Mouse (Mus musculus): ENCODE measurements at regions not wholly inside any gene's neighbourhood (a gene's known extent, or its start where the extent isn't known, plus 50 kb on each side); places are given as distances from the start of the nearest gene placed in this dataset.

DNA sequence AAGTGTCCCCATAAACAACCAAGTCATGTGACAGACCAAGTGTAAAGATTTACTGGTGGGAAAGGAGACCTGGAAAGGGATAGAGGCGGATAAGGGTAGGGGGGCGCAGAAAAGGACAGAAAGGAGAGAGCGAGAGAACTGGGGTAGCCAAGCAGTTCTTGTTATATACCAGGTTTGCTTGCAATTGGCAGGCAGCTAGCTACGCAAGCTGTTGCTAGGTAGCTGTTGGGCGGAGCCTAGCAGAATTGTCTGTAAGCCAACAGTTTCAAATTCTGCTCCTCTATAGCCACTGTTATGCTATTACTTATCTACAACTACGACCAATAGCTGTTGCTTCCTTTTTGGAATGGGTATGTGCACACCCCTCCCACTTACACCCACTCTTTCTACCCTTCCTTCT is 88.3 kb upstream of the Dscam start:
- TF ChIP-seq EP300 (IDR thresholded peaks at IDR 0.05) = no peak
- TF ChIP-seq CTCF (IDR thresholded peaks at IDR 0.05) = no peak

Data from lung, postnatal 0 days (tissue).